In genomic region chr10:88382009-88382408, GRCm38 (mm10) we compare ENCODE assay signal across 25 mouse cellular contexts. TPM values are rescaled to one million over a fixed set of nuclear protein-coding genes. Genes with fewer than 3 reads are reported as not detected.
A peak's percentile ranks its signal among the peaks of the same experiment; 100 is the strongest.
DNase-seq lines count a peak whose midpoint lies in the region; ATAC-seq and TF ChIP-seq lines count a peak whose summit lies in the region.
"Had no signal": no experiment of that assay in that cellular context is flagged by ENCODE, and none has a peak within 500 bp of the region (broad histone marks: within the 10 kb centered on the region; RNA-seq: fewer than 3 reads in every experiment).

No protein-coding gene starts in this region.

- WGBS in heart, adult 2 months = 34% methylated on average over 6 of the region's 6 CpGs

- H3K9me3 ChIP-seq in G1E (replicated peaks) = no peaks in the 10 kb centered on the region
- H3K9me3 ChIP-seq: embryonic facial prominence, embryonic 13.5 days; forebrain, embryonic 12.5 days; heart, embryonic 12.5 days; hindbrain, embryonic 12.5 days had no signal

- H3K36me3 ChIP-seq in heart, adult 2 months (ENCODE audit: control insufficient read depth, insufficient read depth, low read length) = no peaks in the 10 kb centered on the region
- H3K36me3 ChIP-seq in G1E (replicated peaks) = peaks cover 7% of the 10 kb centered on the region
- H3K36me3 ChIP-seq: embryonic facial prominence, embryonic 13.5 days; forebrain, embryonic 12.5 days; heart, embryonic 12.5 days; hindbrain, embryonic 12.5 days had no signal

- no peak overlapping the region for H3K9ac ChIP-seq in heart, adult 2 months (ENCODE audit: low read depth, low read length)
- H3K9ac ChIP-seq: embryonic facial prominence, embryonic 13.5 days; forebrain, embryonic 12.5 days; heart, embryonic 12.5 days; hindbrain, embryonic 12.5 days had no signal

- peak overlapping the region; percentile 15; the same call in 1 of the 2 replicates for H3K27ac ChIP-seq in heart, adult 2 months
- H3K27ac ChIP-seq: embryonic facial prominence, embryonic 13.5 days; forebrain, embryonic 12.5 days; hindbrain, embryonic 12.5 days had no signal

- ATAC-seq in G1E (ENCODE audit: extremely low read depth, insufficient number of reproducible peaks, low FRiP score, poor library complexity, severe bottlenecking) = no peak
- ATAC-seq in common myeloid progenitor, adult 5-6 weeks (replicated peaks; ENCODE audit: low read depth, poor library complexity, severe bottlenecking) = 0 out of 2 replicates have a peak, but pooled peaks have one; percentile 10
- ATAC-seq: activated CD4-positive, CD25-positive, alpha-beta regulatory T cell, adult 4 months; CD4-positive, CD25-positive, alpha-beta regulatory T cell, adult 4 months; forebrain, embryonic 16.5 days; hindbrain, embryonic 16.5 days; inflammation-experienced regulatory T-cells, adult 6 months; intestine, postnatal 0 days; Patski had no signal

- TF ChIP-seq EP300 in heart, adult 2 months (IDR thresholded peaks at IDR 0.05; ENCODE audit: insufficient read depth, low read depth, low read length) = no peak

- H3K79me2 ChIP-seq in heart, adult 2 months (replicated peaks; ENCODE audit: control insufficient read depth, insufficient read depth, low read length) = peaks cover 1% of the 10 kb centered on the region

- H3K4me3 ChIP-seq in heart, adult 2 months = no peak overlapping the region
- peak overlapping the region; percentile 45; the same call in 1 of the 2 replicates for H3K4me3 ChIP-seq in G1E (ENCODE audit: low read depth, low read length)
- H3K4me3 ChIP-seq: embryonic facial prominence, embryonic 13.5 days; forebrain, embryonic 12.5 days; heart, embryonic 12.5 days; hindbrain, embryonic 12.5 days had no signal

- peaks cover 6% of the 10 kb centered on the region for H3K4me1 ChIP-seq in heart, adult 2 months (ENCODE audit: control insufficient read depth, insufficient read depth, low read length)
- H3K4me1 ChIP-seq in G1E (ENCODE audit: insufficient read depth, low read depth, low read length) = peaks cover 79% of the 10 kb centered on the region

- no peak for TF ChIP-seq POLR2A in heart, adult 2 months (IDR thresholded peaks at IDR 0.05; ENCODE audit: insufficient read depth, low read depth, low read length)

- no peak for TF ChIP-seq CTCF in heart, adult 2 months (IDR thresholded peaks at IDR 0.05)
- TF ChIP-seq CTCF in G1E (IDR thresholded peaks at IDR 0.05; ENCODE audit: low read depth, low read length) = no peak

- DNase-seq in heart, adult 2 months = no peak
- no peak for DNase-seq in heart, adult 8-10 months (ENCODE audit: low spot score)
- DNase-seq in G1E (ENCODE audit: low spot score) = no peak
- no peak for DNase-seq in spleen, adult 12 weeks (ENCODE audit: low spot score)
- DNase-seq in kidney, postnatal 25 days = no peak
- DNase-seq: adrenal gland, postnatal 25 days; B cell, adult 2 months; cerebellum, adult 2 months; cerebellum, postnatal 10 days; embryo, embryonic 11 days; gastrocnemius, postnatal 14 days; heart, adult 18-20 months; heart, postnatal 36 days had no signal

- intact Hi-C loops in heart, adult 2 months (cut with DNase I) = loop anchor here (2.0 kb wide), 1 partner anchor 25 kb away; no protein-coding TSS in a partner anchor

- H3K27me3 ChIP-seq in heart, adult 2 months (ENCODE audit: control insufficient read depth, insufficient read depth, low read length) = no peaks in the 10 kb centered on the region
- H3K27me3 ChIP-seq in G1E (ENCODE audit: insufficient read depth, low read length) = no peaks in the 10 kb centered on the region
- H3K27me3 ChIP-seq: embryonic facial prominence, embryonic 13.5 days; forebrain, embryonic 12.5 days; heart, embryonic 12.5 days; hindbrain, embryonic 12.5 days; Patski had no signal

RNA-seq across cellular contexts. Expression of gene Gnptab, which starts 3.1 kb away (rescaled TPM):
- total RNA-seq in heart, adult 2 months (2021) = 10 to 100 TPM; 24.3 to 27.6 TPM
- polyA plus RNA-seq in heart, adult 2 months (2012; rRNA removed) = 11.7 and 19.3 TPM in 2 replicates
- 10 to 100 TPM; 22.0 to 32.7 (median 25.8) TPM for total RNA-seq in heart, adult 8-10 months (2022)
- total RNA-seq in G1E (2014; fragmentation: Nextera tagmentation) = 50.8 and 63.6 TPM in 2 replicates
- total RNA-seq in G1E (2017) = 34.3 and 41.0 TPM in 2 replicates
- polyA plus RNA-seq in G1E (2012) = 2.4 and 2.7 TPM in 2 replicates
- 53.2 and 68.3 TPM in 2 replicates for total RNA-seq in common myeloid progenitor, adult 5-6 weeks (2017)

RNA-seq across cellular contexts. Expression of gene Dram1, which starts 3.1 kb away (rescaled TPM):
- 1 to 10 TPM; 3.7 to 4.5 TPM for total RNA-seq in heart, adult 2 months (2021)
- polyA plus RNA-seq in heart, adult 2 months (2012; rRNA removed) = 6.8 and 7.6 TPM in 2 replicates
- 1 to 10 TPM; 2.2 to 4.1 (median 3.2) TPM for total RNA-seq in heart, adult 8-10 months (2022)
- total RNA-seq in G1E (2014; fragmentation: Nextera tagmentation) (not detected in 2 replicates), G1E (2017) (0.11 TPM in 1 of 2 replicates, not detected in the other)
- polyA plus RNA-seq in G1E (2012) = not detected in 2 replicates
- total RNA-seq in common myeloid progenitor, adult 5-6 weeks (2017) = 4.2 and 7.4 TPM in 2 replicates
